Mouse (Mus musculus) adrenal gland, postnatal 4 days (tissue): Measurements from ENCODE around the gene Btbd2. TPM values are rescaled to one million over a fixed set of nuclear protein-coding genes. Genes with fewer than 3 reads are reported as not detected.
A peak's percentile ranks its signal among the peaks of the same experiment; 100 is the strongest.
"Not testable (repeated sequence)": the region's sequence is repeated elsewhere in the genome, so short reads cannot be mapped to it uniquely, and the experiment has no call there.

Source experiments
- DNase-seq, 2 experiments: peaks; one replicate each; pipeline ENCODE4 v3.0.0; 2021 to 2022; ENCODE audit warnings: low spot score in 2 of 2, mixed read lengths in 2 of 2
- total RNA-seq, 2 experiments: library from RNA; stranded (reverse); gene quantifications; 2 replicates each; pipeline ENCODE4 v1.2.3; 2021

The Btbd2 gene
- total RNA-seq, 2 experiments from 2014 or later = 72.0 to 76.3 TPM

- no peak for DNase-seq
Observed at GRCm38 (mm10) chr10:80653156-80653720, 3.6 kb downstream of the Btbd2 start.

- DNase-seq = no peak
Observed at GRCm38 (mm10) chr10:80650392-80650791, 6.5 kb downstream of the Btbd2 start.

GRCm38 (mm10) chr10:80649910-80650309 is 7.0 kb downstream of the Btbd2 start:
- not testable (repeated sequence) for DNase-seq

- DNase-seq = no peak
Observed at GRCm38 (mm10) chr10:80646936-80647335, 9.9 kb downstream of the Btbd2 start.

GRCm38 (mm10) chr10:80635345-80635744 is 21.5 kb downstream of the Btbd2 start:
- no peak for DNase-seq

GRCm38 (mm10) chr10:80628925-80629324 is 27.9 kb downstream of the Btbd2 start:
- no peak for DNase-seq

GRCm38 (mm10) chr10:80627685-80628084 is 29.2 kb downstream of the Btbd2 start:
- no peak for DNase-seq

- DNase-seq = no peak
Observed at GRCm38 (mm10) chr10:80625764-80626163, 31.1 kb downstream of the Btbd2 start.

- DNase-seq = peak in 1 of 2 experiments; percentile 45
Observed at GRCm38 (mm10) chr10:80623457-80624191, 33.2 kb downstream of the Btbd2 start.

- peak in 1 of 2 experiments; percentile 37 for DNase-seq
Observed at GRCm38 (mm10) chr10:80622661-80623456, 34.0 kb downstream of the Btbd2 start, which contains the start of gene Csnk1g2. Csnk1g2 (plus strand) TSS chr10:80622838.

GRCm38 (mm10) chr10:80621940-80622660 is 34.8 kb downstream of the Btbd2 start:
- DNase-seq = peak; percentile 96 to 98

- no peak for DNase-seq
Observed at GRCm38 (mm10) chr10:80621690-80621939, 35.3 kb downstream of the Btbd2 start.

GRCm38 (mm10) chr10:80620796-80621689 is 35.8 kb downstream of the Btbd2 start:
- no peak for DNase-seq

- DNase-seq = no peak
Observed at GRCm38 (mm10) chr10:80620365-80620764, 36.5 kb downstream of the Btbd2 start.

- DNase-seq = no peak
Observed at GRCm38 (mm10) chr10:80619465-80620244, 37.2 kb downstream of the Btbd2 start.

- no peak for DNase-seq
Observed at GRCm38 (mm10) chr10:80618181-80618580, 38.7 kb downstream of the Btbd2 start.

- DNase-seq = no peak
Observed at GRCm38 (mm10) chr10:80614351-80614750, 42.5 kb downstream of the Btbd2 start.

GRCm38 (mm10) chr10:80613821-80614220 is 43.0 kb downstream of the Btbd2 start:
- no peak for DNase-seq

GRCm38 (mm10) chr10:80611905-80612304 is 45.0 kb downstream of the Btbd2 start:
- DNase-seq = no peak

GRCm38 (mm10) chr10:80611024-80611423 is 45.8 kb downstream of the Btbd2 start:
- no peak for DNase-seq
